8 mouse cellular contexts compared by ENCODE assay signal in the genomic region with DNA sequence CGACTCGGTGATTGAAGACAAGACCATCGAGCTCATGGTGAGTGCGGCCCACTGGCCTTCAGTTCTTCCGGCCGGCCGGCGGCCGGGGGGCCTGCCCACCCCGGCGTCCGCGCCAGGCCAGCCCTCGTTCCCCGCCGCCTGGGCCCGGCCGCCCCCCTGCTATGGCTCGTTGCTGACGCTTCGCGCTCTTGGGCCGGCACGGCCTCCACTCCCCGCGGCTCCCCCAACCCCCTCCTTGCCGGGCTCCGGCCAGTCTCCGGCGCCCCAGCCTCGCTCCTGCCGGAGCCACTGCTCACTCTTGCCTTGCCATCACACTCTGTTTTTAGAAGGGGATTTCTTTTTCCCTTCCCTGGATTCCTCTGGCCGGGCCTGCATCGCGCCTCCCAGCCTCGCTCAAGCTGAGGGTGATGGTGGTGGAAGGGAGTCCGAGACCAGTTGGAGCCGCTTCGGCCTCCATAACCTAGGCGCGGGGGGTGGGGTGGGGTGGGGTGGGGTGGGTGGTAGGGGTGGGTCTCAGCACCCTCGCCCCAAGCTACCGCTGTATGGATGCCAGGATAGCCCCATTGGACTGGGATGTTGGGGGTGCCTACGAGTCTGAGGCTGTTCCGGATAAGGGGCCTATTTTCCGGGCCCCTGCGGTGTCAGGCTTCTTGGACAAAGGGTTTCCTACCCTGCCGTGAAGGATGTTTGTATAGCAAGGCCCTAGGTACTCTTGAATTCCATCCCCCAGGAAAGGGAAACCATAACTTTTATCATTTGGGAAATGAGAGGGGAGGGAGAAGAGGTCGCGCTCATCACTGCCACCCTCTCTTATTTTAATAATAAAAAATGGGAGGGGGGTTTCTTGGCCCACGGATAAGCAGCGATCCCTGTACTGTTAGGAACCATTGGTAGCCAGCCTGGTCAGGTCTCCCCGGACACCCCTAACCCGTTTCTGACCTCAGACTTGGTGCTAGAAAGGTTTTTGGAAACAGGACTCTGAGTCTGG. TPM values are rescaled to one million over a fixed set of nuclear protein-coding genes. Genes with fewer than 3 reads are reported as not detected.
DNase-seq lines count a peak whose midpoint lies in the region; ATAC-seq and TF ChIP-seq lines count a peak whose summit lies in the region.

No protein-coding gene starts in this region.

- peaks cover 21% of the 10 kb centered on the region for H3K79me2 ChIP-seq in liver, adult 2 months (ENCODE audit: control insufficient read depth, insufficient read depth, low read length)

- ATAC-seq in kidney, postnatal 0 days (replicated peaks; ENCODE audit: low FRiP score, low read depth): peak; percentile 78
- peak; percentile 73 for ATAC-seq in heart, embryonic 12.5 days (ENCODE audit: insufficient number of reproducible peaks, low FRiP score)
- ATAC-seq in neural tube, embryonic 13.5 days (ENCODE audit: low read depth): peak; percentile 67
- ATAC-seq in CD4-positive, CD25-positive, alpha-beta regulatory T cell, adult 4 months: no peak

- TF ChIP-seq POLR2A in liver, adult 2 months (IDR thresholded peaks at IDR 0.05; ENCODE audit: extremely low read depth, insufficient read depth, low read length): no peak

- peak overlapping the region; percentile 78 for H3K4me2 ChIP-seq in kidney, postnatal 0 days (ENCODE audit: low read length)
- peak overlapping the region; percentile 97 for H3K4me2 ChIP-seq in heart, embryonic 12.5 days
- peak overlapping the region; percentile 79 for H3K4me2 ChIP-seq in neural tube, embryonic 13.5 days

- WGBS in kidney, postnatal 0 days: under 1% methylated on average over 39 of the region's 54 CpGs
- WGBS in heart, embryonic 12.5 days: under 1% methylated on average over 41 of the region's 54 CpGs
- 1% methylated on average over 53 of the region's 54 CpGs for WGBS in liver, adult 2 months
- under 1% methylated on average over 50 of the region's 54 CpGs for WGBS in neural tube, embryonic 13.5 days

- peak overlapping the region; percentile 89 for H3K4me3 ChIP-seq in kidney, postnatal 0 days (replicated peaks; ENCODE audit: low read depth, low read length)
- peak overlapping the region; percentile 99 for H3K4me3 ChIP-seq in heart, embryonic 12.5 days
- peak overlapping the region; percentile 85 for H3K4me3 ChIP-seq in liver, adult 2 months (ENCODE audit: insufficient read depth, low read depth, low read length)
- H3K4me3 ChIP-seq in neural tube, embryonic 13.5 days: peak overlapping the region; percentile 97

- peak overlapping the region; percentile 93 for H3K9ac ChIP-seq in kidney, postnatal 0 days (ENCODE audit: low read depth, low read length)
- peak overlapping the region; percentile 99 for H3K9ac ChIP-seq in heart, embryonic 12.5 days
- peak overlapping the region; percentile 91 for H3K9ac ChIP-seq in liver, adult 2 months (ENCODE audit: low read depth, low read length)
- peak overlapping the region; percentile 98 for H3K9ac ChIP-seq in neural tube, embryonic 13.5 days

- H3K27ac ChIP-seq in kidney, postnatal 0 days: peak overlapping the region; percentile 97
- peak overlapping the region; percentile 100 for H3K27ac ChIP-seq in heart, embryonic 12.5 days (ENCODE audit: poor library complexity, severe bottlenecking)
- H3K27ac ChIP-seq in liver, adult 2 months (replicated peaks; ENCODE audit: insufficient read depth, low read depth, low read length): peak overlapping the region; percentile 93
- H3K27ac ChIP-seq in neural tube, embryonic 13.5 days (replicated peaks): peak overlapping the region; percentile 99

- 0 out of 2 replicates have a peak, but pooled peaks cover 3% of the 10 kb centered on the region for H3K4me1 ChIP-seq in kidney, postnatal 0 days (replicated peaks; ENCODE audit: insufficient read depth, low read length)
- H3K4me1 ChIP-seq in heart, embryonic 12.5 days (replicated peaks): peaks cover 36% of the 10 kb centered on the region
- H3K4me1 ChIP-seq in liver, adult 2 months (ENCODE audit: control insufficient read depth, insufficient read depth, low read length): peaks cover 20% of the 10 kb centered on the region
- H3K4me1 ChIP-seq in neural tube, embryonic 13.5 days (replicated peaks): peaks cover 38% of the 10 kb centered on the region

- peak; percentile 65 for DNase-seq in kidney, postnatal 0 days (ENCODE audit: low spot score)
- DNase-seq in kidney, adult 11 months: no peak
- DNase-seq in MN1 (ENCODE audit: low spot score): peak; percentile 75
- peak; percentile 74 for DNase-seq in cerebellum, adult 9-10 months
- no peak for DNase-seq in liver, adult 2 months (ENCODE audit: extremely low read depth, low read depth, low spot score)

- no peak for TF ChIP-seq CTCF in kidney, postnatal 0 days (IDR thresholded peaks at IDR 0.05; ENCODE audit: low read depth)
- no peak for TF ChIP-seq CTCF in liver, adult 2 months (IDR thresholded peaks at IDR 0.05; ENCODE audit: low read depth, low read length)

- H3K27me3 ChIP-seq in kidney, postnatal 0 days (ENCODE audit: insufficient read depth, low read length): no peaks in the 10 kb centered on the region
- no peaks in the 10 kb centered on the region for H3K27me3 ChIP-seq in heart, embryonic 12.5 days (replicated peaks)
- H3K27me3 ChIP-seq in liver, adult 2 months (ENCODE audit: control insufficient read depth, insufficient read depth, low read length): no peaks in the 10 kb centered on the region
- no peaks in the 10 kb centered on the region for H3K27me3 ChIP-seq in neural tube, embryonic 13.5 days

- H3K36me3 ChIP-seq in kidney, postnatal 0 days (ENCODE audit: insufficient read depth, low read length): no peaks in the 10 kb centered on the region
- no peaks in the 10 kb centered on the region for H3K36me3 ChIP-seq in heart, embryonic 12.5 days
- H3K36me3 ChIP-seq in liver, adult 2 months (ENCODE audit: control insufficient read depth, insufficient read depth, low read length): no peaks in the 10 kb centered on the region
- H3K36me3 ChIP-seq in neural tube, embryonic 13.5 days: no peaks in the 10 kb centered on the region

- no peaks in the 10 kb centered on the region for H3K9me3 ChIP-seq in kidney, postnatal 0 days (replicated peaks; ENCODE audit: low read length)
- no peaks in the 10 kb centered on the region for H3K9me3 ChIP-seq in heart, embryonic 12.5 days (replicated peaks)
- no peaks in the 10 kb centered on the region for H3K9me3 ChIP-seq in neural tube, embryonic 13.5 days

RNA-seq across cellular contexts. Expression of a gene that starts 0.7 kb away (rescaled TPM):
- 61.1 and 68.4 TPM in 2 replicates for polyA plus RNA-seq in kidney, postnatal 0 days (2015; fragmentation: Nextera tagmentation; extraction: Ambion mirVana)
- polyA plus RNA-seq in heart, embryonic 12.5 days (2016; fragmentation: Nextera tagmentation; extraction: Ambion mirVana): 76.0 and 79.2 TPM in 2 replicates
- 20.8 and 27.4 TPM in 2 replicates for total RNA-seq in liver, adult 2 months (2014; rRNA removed)
- polyA plus RNA-seq in liver, adult 2 months (2012; rRNA removed): 20.3 and 22.5 TPM in 2 replicates
- polyA plus RNA-seq in neural tube, embryonic 13.5 days (2015; fragmentation: Nextera tagmentation; extraction: Ambion mirVana): 106 and 119 TPM in 2 replicates
- polyA plus RNA-seq in CD4-positive, CD25-positive, alpha-beta regulatory T cell, adult 4 months (2017; shearing (Covaris generic)): 10 to 100 TPM; 20.0 to 20.6 TPM

Comparison
In these comparisons a context has a peak if more than half of its experiments do, and no peak if none do; other contexts are left out.
1. DNase-seq: peak in kidney, postnatal 0 days (single experiment), MN1 (single experiment) and cerebellum, adult 9-10 months (single experiment); none in kidney, adult 11 months (single experiment) and liver, adult 2 months (single experiment).
2. Peak in every context shown above with its lines, with median percentiles within 50 percentile points of each other: H3K27ac ChIP-seq, H3K4me2 ChIP-seq, H3K4me3 ChIP-seq and H3K9ac ChIP-seq.